Mouse (Mus musculus) frontal cortex, postnatal 25 days (tissue): ENCODE data around the gene Casp9.

Experiments used
- DNase-seq, 2 experiments: peaks; one replicate each; pipeline ENCODE4 v3.0.0; 2022; ENCODE audit warnings: low spot score in 2 of 2

Gene Casp9

DNA sequence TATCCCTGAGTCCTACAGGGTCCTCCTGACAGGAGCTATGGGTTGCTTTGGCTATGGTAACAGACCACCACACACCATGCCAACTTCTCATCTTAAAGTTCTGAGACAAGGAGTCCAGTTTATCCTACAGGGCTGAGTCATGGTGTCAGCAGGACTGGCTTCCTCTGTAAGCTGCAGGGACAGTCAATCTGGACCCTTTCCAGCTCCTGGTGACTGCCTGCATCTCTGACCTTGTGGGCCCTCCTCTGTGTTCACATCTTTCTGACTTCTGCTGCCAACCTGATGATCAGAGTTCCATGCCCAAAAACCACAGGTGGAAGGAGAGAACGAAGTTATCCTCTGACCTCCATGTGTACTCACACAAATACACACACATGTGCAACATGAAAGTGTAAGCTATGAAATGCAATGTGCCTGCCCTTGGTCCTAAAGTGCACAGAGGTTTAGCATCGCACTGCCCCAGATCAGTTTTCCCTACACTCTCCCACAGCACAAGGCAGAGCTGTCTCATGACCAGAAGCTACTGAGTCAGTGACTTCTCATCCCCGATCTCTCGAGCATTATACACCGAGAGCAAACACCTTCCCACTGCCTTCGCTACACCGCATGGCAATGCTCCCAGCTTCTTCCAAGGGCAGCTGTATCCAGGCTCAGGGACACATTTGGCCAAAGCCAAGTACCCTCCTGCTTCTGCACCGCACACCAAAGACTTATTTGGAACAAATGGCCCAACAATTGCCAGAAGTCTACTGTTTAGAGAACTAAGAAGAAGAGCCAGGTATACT is 12.0 kb upstream of the Casp9 start:
- DNase-seq = no peak

- DNase-seq = no peak
These were observed 8.6 kb upstream of the Casp9 start for GRCm38 (mm10) chr4:141784835-141785234.

- DNase-seq = no peak
These were observed 7.3 kb upstream of the Casp9 start for GRCm38 (mm10) chr4:141786141-141786540.

GRCm38 (mm10) chr4:141787046-141787445 is 6.4 kb upstream of the Casp9 start:
- no peak for DNase-seq

- no peak for DNase-seq
These were observed 6.0 kb upstream of the Casp9 start for GRCm38 (mm10) chr4:141787462-141787861.

DNA sequence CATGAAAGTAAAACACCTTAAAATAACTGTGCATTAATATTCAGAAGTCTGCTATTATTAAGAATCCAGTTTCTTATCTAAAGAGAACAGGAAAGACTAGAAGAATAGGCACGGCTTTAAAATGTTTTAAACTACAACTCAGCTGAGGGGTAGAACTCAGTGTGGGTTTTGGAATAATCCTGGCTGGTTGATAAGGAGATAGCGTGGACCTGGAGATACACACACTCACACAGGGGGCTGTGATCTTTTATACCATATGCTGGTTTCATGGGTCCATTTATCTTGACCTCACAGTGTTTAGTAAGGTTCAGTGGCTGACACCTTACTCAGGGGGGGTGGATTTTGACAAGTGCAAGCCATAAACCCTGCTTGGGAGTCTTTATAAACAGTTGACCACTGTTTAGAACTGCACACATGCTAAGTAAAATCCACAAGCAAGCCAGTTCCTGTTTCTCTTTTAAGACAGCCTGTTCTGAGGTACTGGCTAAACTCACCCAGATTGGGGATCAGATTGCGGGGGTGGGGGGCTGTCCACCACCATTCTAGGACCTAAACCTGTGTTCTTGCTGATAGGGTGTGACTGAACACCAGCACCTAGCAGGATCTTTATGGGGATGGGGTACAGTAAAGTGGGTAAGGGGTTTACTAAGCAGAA is 3.7 kb upstream of the Casp9 start:
- no peak for DNase-seq

- DNase-seq = peak; percentile 90 to 97
These were observed 2.9 kb upstream of the Casp9 start, which contains the start of gene Dnajc16 for GRCm38 (mm10) chr4:141790524-141790990. TSS of gene Dnajc16 (minus strand) at chr4:141790931.

DNA sequence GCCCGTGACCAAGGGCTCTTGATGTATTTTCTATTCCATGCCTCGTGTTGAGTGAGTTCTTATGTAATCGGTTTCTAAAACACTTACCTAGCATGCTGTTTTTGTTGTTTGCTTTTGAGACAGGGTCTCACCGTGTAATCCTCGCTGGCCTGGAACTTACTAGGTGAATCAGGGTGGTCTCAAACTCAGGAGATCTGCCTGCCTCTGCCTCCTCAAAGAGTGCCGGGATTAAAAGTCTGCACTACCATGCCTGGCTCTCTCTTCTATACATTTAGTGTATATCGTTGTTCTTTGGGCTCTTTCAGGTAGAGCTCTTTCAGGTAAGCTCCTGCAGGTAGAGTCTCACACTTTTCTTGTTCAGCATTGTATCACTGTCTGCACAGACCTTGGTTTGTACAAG is 1.9 kb upstream of the Casp9 start:
- no peak for DNase-seq

DNA sequence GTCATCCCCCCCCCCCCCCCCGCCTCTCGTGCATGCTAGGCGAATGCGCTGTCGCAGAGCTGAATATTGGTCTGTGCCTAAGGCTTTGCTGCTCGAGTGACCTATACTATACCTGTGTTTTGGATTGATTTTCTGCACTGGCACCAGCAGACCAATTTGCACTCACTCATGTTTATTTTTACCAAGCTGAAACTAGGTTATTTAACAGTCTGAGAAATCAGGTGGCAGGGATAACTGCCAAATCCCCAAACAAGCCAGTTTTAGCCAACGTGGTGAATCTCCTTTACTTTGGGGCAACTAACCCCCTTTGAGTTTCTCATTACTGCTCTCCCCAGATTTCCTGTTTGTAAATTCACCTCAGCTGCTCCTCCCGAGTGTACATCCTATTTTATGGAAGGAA is 1.5 kb upstream of the Casp9 start:
- no peak for DNase-seq

- no peak for DNase-seq
These were observed 694 bp upstream of the Casp9 start for GRCm38 (mm10) chr4:141792554-141793281.

DNA sequence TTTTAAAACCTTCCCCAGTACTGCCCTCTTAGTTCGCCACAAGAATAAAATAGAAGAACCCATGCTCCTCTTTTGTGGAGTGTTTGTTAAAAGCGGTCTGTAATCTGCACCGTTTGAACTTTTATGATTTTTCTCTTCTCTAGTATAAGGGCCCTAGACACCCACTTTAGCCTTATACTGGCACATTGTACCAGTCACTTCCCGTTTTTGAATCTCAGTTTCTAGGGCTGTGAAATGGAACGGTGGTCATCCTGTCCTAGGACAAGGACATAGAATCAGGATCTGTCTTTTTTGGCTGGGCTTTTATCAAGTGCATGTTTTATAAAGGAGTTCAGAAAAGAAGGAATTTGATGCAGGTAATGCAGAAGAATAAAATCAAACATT is 732 bp downstream of the Casp9 start:
- DNase-seq = no peak

DNA sequence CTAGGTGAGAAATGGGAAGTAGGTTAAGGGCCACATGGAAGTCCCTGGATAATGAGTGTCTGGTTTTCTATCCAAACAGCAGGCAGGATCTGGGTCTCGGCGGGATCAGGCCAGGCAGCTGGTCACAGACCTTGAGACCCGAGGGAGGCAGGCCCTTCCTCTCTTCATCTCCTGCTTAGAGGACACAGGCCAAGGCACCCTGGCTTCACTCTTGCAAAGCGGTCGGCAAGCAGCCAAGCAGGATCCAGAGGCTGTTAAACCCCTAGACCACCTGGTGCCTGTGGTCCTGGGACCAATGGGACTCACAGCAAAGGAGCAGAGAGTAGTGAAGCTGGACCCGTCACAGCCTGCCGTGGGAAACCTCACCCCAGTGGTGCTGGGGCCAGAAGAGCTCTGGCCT is 2.9 kb downstream of the Casp9 start:
- DNase-seq = no peak

DNA sequence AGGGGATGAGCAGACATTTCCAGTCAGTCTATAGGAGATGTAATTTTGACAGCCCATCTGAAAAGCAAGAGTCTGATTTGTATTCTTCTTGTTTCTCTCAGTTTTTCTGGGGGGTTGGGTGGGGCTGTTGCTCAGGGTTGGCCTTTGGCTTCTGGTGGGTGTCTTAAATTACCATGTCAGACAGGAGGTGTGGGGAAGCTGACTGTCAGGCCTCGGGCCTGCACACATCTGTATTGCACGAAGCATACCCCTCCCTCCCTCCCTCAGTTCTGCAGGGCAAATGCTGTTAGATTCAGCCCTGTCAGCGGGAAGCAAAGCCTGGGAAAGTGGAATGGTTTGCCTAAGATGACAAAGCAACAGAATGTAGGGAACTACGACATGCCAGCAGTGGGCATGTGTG is 3.5 kb downstream of the Casp9 start:
- no peak for DNase-seq

DNA sequence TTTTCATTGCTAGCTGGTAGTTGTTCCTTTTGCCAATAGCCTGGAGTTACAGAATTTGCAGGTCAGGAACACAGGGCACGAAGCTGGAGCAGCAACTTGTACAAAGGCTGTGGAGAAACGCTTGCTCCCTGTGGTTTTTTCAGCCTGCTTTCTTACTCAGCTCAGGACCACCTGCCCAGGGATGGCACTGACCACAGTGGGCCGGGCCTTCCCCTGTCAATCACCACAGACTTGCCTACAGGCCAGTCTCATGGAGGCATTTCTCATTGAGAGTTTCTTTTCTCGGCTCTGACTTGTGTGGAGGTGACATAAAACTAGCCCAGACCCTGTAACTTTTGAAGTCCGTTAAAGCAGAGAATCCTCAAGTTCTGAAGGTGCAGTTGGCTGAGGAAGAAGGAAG is 4.1 kb downstream of the Casp9 start:
- DNase-seq = no peak

- no peak for DNase-seq
These were observed 10.7 kb downstream of the Casp9 start for GRCm38 (mm10) chr4:141804105-141804504.

- DNase-seq = no peak
These were observed 12.5 kb downstream of the Casp9 start for GRCm38 (mm10) chr4:141805886-141806285.

GRCm38 (mm10) chr4:141809850-141810464 is 16.5 kb downstream of the Casp9 start:
- no peak for DNase-seq

DNA sequence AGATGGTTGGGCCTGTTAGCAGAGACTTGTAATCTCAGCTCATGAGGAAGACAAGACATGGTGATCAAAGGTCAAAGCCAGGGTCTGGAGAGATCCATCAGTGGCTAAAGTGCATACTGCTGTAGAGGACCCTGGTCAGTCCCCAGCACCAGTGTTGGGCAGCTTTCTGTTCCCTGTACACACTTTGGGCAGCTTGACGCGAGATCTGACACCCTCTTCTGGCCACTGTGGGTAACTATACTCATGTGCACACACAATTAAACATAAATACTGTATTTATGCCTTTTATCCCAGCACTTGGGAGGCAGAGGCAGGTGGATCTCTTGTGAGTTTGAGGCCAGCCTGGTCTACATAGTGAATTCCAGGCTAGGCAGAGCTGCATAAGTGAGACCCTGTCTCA is 17.6 kb downstream of the Casp9 start:
- no peak for DNase-seq

- DNase-seq = no peak
These were observed 18.0 kb downstream of the Casp9 start for GRCm38 (mm10) chr4:141811375-141811774.

DNA sequence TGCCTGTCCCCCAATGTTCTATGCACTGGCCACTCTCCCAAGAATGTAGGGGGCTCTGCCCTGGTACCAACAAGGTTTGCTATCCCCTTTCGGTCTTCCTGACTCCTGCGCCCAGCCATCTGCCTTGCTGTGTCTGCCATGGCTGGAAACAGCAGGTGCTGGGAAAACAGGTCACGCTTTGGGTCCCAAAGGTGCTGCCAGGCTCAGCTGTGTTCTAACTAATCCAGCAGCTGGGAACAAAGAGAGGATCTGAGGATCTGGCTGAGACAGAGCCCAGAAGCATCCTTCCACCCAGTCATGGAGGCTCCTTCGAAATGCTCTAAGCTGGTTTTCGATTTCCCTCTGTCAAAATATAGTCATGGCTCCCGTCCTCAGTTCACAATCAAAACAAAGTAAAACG is 22.9 kb downstream of the Casp9 start:
- no peak for DNase-seq

DNA sequence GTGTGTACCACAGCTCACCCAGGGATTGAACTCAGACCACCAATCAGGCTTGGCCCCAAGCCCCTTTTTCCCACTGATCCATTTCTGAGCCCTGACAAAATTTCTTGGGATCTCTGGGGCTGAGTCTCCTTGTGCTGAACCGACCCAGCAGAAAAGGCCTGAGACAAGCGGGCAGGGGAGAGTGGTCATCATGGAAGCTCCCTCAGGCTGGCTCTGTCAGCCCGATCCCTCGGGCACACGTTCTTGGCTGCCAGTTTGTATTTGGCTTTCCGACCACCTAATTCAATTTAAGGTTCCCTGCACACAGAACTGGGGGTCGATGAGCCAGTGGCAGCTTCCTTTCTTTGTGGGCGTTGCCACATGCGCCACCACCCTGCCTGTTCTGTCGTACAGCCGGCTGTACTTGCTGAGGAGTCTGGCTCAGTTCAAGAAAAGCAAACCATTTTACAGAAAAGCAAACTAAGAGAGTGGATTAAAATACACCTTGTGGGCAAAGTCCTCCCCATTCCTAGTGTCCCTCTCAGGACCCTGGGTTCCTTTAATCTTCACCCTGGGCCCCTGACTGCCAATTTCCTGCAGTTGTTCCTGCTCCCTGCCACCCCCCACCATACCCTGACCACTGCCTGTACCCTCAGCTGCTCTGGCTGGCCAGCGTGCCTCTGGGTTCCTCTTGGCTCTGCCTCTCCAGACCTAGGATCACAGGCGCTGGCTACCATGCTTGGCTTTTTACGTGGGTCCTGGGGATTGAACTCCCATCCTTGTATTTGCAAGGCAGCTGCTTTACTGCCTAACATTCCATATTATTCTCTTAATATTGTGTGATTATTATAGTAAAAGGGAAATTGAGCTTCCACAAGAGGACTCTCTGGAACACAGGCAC is 23.6 kb downstream of the Casp9 start:
- DNase-seq = no peak
